Mouse (Mus musculus) ES-E14 (cell line): ENCODE measurements at regions not wholly inside any gene's neighbourhood (a gene's known extent, or its start where the extent isn't known, plus 50 kb on each side); places are given as distances from the start of the nearest gene placed in this dataset.

ENCODE experiments used
- CHD2 ChIP-seq: IDR thresholded peaks from 2 replicates; pipeline ENCODE4 v1.6.1; 2014; ENCODE audit warnings: mild to moderate bottlenecking, low read depth, low read length, inconsistent platforms
- HCFC1 ChIP-seq: IDR thresholded peaks from 2 replicates; pipeline ENCODE4 v1.6.1; 2012; ENCODE audit warnings: low read length, inconsistent platforms, borderline replicate concordance; ENCODE audit not compliant: insufficient read depth
- MAFK ChIP-seq: IDR thresholded peaks from 2 replicates; pipeline ENCODE4 v1.6.1; 2014; ENCODE audit warnings: mild to moderate bottlenecking, low read depth, low read length, inconsistent platforms; ENCODE audit not compliant: insufficient read depth
- ZC3H11A ChIP-seq: IDR thresholded peaks from 2 replicates; pipeline ENCODE4 v1.6.1; 2012; ENCODE audit warnings: low read depth, mild to moderate bottlenecking, inconsistent platforms, low read length, borderline replicate concordance
- ZNF384 ChIP-seq: IDR thresholded peaks from 2 replicates; pipeline ENCODE4 v1.6.1; 2012; ENCODE audit warnings: low read depth, low read length, inconsistent platforms

DNA sequence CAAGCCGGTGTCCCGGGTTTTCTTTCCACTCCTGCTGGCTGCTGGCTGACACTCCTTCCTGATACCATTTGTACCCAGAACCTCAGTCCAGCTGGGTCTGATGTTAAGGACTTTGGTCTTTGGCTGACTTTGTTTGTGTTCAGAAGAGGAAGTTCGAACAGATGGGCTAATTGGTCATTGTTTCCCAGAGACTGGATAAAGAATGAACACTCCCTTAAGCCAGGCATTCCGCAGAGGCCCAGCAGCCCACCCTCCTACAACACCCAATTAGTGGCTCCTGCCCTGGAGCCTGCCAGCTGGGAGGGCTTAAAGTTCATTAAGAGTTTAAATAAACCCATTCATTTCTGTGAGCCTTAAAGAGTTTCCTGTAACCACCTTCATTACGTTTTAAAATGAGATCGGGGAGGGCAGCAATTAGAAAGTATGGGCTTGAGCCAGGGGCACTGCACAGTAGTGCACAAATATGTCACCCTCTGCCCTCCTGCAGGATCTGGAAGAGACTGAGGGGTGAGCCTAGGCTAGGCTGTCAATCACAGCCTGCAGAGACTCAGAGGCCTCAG is 257.9 kb downstream of the Ajap1 start:
- TF ChIP-seq ZC3H11A, result no peak
- TF ChIP-seq CHD2, result no peak
- no peak for TF ChIP-seq MAFK
- no peak for TF ChIP-seq ZNF384
- TF ChIP-seq HCFC1, result no peak
